Mouse (Mus musculus) CH12.LX (cell line): ENCODE results near the gene Fbxo28. TPM values are rescaled to one million over a fixed set of nuclear protein-coding genes. Genes with fewer than 3 reads are reported as not detected.

Experiments
- DNase-seq: peaks from one replicate; pipeline ENCODE4 v3.0.0-alpha.2; 2013; ENCODE audit errors: extremely low read depth
- H3K27ac ChIP-seq: 2 replicates; pipeline ENCODE4 v1.5.1; 2012; ENCODE audit warnings: low read depth, mild to moderate bottlenecking, control low read depth, moderate library complexity; ENCODE audit not compliant: insufficient read depth
- H3K27me3 ChIP-seq: replicated peaks from 2 replicates; pipeline ENCODE3; 2012; ENCODE audit warnings: inconsistent platforms
- H3K36me3 ChIP-seq, 2 experiments: replicated peaks in 1 of 2; 2 replicates each; pipeline versions ENCODE3 to v1.6.1; 2012; ENCODE audit warnings: inconsistent platforms in 1 of 2, low read length in 1 of 2, mild to moderate bottlenecking in 1 of 2, mixed read lengths in 1 of 2, moderate library complexity in 1 of 2; ENCODE audit not compliant: control insufficient read depth in 1 of 2, insufficient read depth in 1 of 2
- H3K4me1 ChIP-seq, 2 experiments: 2 replicates each; pipeline ENCODE4 v1.6.1; 2012; ENCODE audit warnings: inconsistent platforms in 1 of 2, moderate library complexity in 1 of 2; ENCODE audit not compliant: insufficient read depth in 2 of 2, control insufficient read depth in 1 of 2
- H3K4me2 ChIP-seq: 2 replicates; pipeline ENCODE4 v1.6.1; 2012; ENCODE audit warnings: low read depth, mild to moderate bottlenecking, control low read depth; ENCODE audit not compliant: poor library complexity, insufficient read depth, severe bottlenecking
- H3K4me3 ChIP-seq, 3 experiments: fragments of 150-350 bp in 1 of 3; sonication (generic) in 1 of 3; replicated peaks in 1 of 3; 2 replicates each; pipeline versions ENCODE3 to v1.5.1; 2011 to 2012; ENCODE audit warnings: low read depth in 2 of 3, low read length in 2 of 3, mild to moderate bottlenecking in 2 of 3, moderate library complexity in 2 of 3, control low read depth in 1 of 3, improper control_type of control experiment in 1 of 3, inconsistent platforms in 1 of 3, mixed read lengths in 1 of 3; ENCODE audit not compliant: poor library complexity in 1 of 3
- H3K79me2 ChIP-seq: replicated peaks from 2 replicates; pipeline ENCODE4 v1.6.1; 2012; ENCODE audit warnings: mild to moderate bottlenecking, moderate library complexity; ENCODE audit not compliant: control insufficient read depth, poor library complexity, insufficient read depth, severe bottlenecking; ENCODE audit errors: extremely low read depth
- H3K9ac ChIP-seq: 2 replicates; pipeline ENCODE4 v1.6.1; 2012; ENCODE audit warnings: low read depth, mild to moderate bottlenecking, control low read depth, moderate library complexity; ENCODE audit not compliant: insufficient read depth
- H3K9me3 ChIP-seq: replicated peaks from 2 replicates; pipeline ENCODE3; 2012; ENCODE audit warnings: low read length, inconsistent platforms, mixed read lengths
- BHLHE40 ChIP-seq: IDR thresholded peaks from 2 replicates; pipeline ENCODE4 v1.6.1; 2011; ENCODE audit warnings: mild to moderate bottlenecking, low read depth, low read length, improper control_type of control experiment
- CHD1 ChIP-seq: IDR thresholded peaks from 2 replicates; pipeline ENCODE4 v1.6.1; 2012; ENCODE audit warnings: low read depth, low read length, improper control_type of control experiment, inconsistent platforms
- CHD2 ChIP-seq: IDR thresholded peaks from 2 replicates; pipeline ENCODE4 v1.6.1; 2011; ENCODE audit warnings: low read length, improper control_type of control experiment
- CTCF ChIP-seq, 2 experiments: IDR thresholded peaks in 1 of 2; conservative IDR thresholded peaks in 1 of 2; 2 replicates each; pipeline ENCODE4 v1.5.1; 2011 to 2012; ENCODE audit warnings: low read depth in 2 of 2, low read length in 2 of 2, improper control_type of control experiment in 1 of 2, inconsistent platforms in 1 of 2, mild to moderate bottlenecking in 1 of 2, moderate library complexity in 1 of 2
- E2F4 ChIP-seq: IDR thresholded peaks from 2 replicates; pipeline ENCODE4 v1.6.1; 2011; ENCODE audit warnings: low read depth, low read length, improper control_type of control experiment; ENCODE audit not compliant: insufficient replicate concordance
- EP300 ChIP-seq: IDR thresholded peaks from 2 replicates; pipeline ENCODE4 v1.6.1; 2011; ENCODE audit warnings: low read length, improper control_type of control experiment
- GABPA ChIP-seq: IDR thresholded peaks from 2 replicates; pipeline ENCODE4 v1.6.1; 2012; ENCODE audit warnings: low read depth, low read length, improper control_type of control experiment, inconsistent platforms; ENCODE audit not compliant: insufficient replicate concordance
- JUND ChIP-seq: conservative IDR thresholded peaks from 2 replicates; pipeline ENCODE4 v1.6.1; 2011; ENCODE audit warnings: low read depth, low read length, improper control_type of control experiment
- MAFK ChIP-seq: IDR thresholded peaks from 2 replicates; pipeline ENCODE4 v1.6.1; 2011; ENCODE audit warnings: low read length, improper control_type of control experiment; ENCODE audit not compliant: insufficient replicate concordance
- MEF2A ChIP-seq: IDR thresholded peaks from 2 replicates; pipeline ENCODE4 v1.6.1; 2014; ENCODE audit warnings: low read depth, mild to moderate bottlenecking, inconsistent platforms, low read length, improper control_type of control experiment, borderline replicate concordance
- NELFE ChIP-seq: IDR thresholded peaks from 2 replicates; pipeline ENCODE4 v1.6.1; 2011; ENCODE audit warnings: low read depth, low read length, improper control_type of control experiment
- PAX5 ChIP-seq: IDR thresholded peaks from 2 replicates; pipeline ENCODE4 v1.6.1; 2012; ENCODE audit warnings: low read length, inconsistent platforms, mixed read lengths
- POLR2AphosphoS2 ChIP-seq: IDR thresholded peaks from 2 replicates; pipeline ENCODE4 v1.6.1; 2011; ENCODE audit warnings: low read depth, low read length, improper control_type of control experiment
- RAD21 ChIP-seq: IDR thresholded peaks from 2 replicates; pipeline ENCODE4 v1.6.1; 2011; ENCODE audit warnings: low read depth, mild to moderate bottlenecking, low read length, improper control_type of control experiment, moderate library complexity
- RCOR1 ChIP-seq: conservative IDR thresholded peaks from 2 replicates; pipeline ENCODE4 v1.6.1; 2012; ENCODE audit warnings: low read depth, mild to moderate bottlenecking, inconsistent platforms, low read length, improper control_type of control experiment
- SIN3A ChIP-seq: IDR thresholded peaks from 2 replicates; pipeline ENCODE4 v1.6.1; 2012; ENCODE audit warnings: low read length, improper control_type of control experiment, inconsistent platforms
- UBTF ChIP-seq: IDR thresholded peaks from 2 replicates; pipeline ENCODE4 v1.6.1; 2012; ENCODE audit warnings: low read depth, mild to moderate bottlenecking, inconsistent platforms, low read length, improper control_type of control experiment, moderate library complexity
- USF1 ChIP-seq: IDR thresholded peaks from 2 replicates; pipeline ENCODE4 v1.6.1; 2014; ENCODE audit warnings: low read depth, mild to moderate bottlenecking, inconsistent platforms, low read length, improper control_type of control experiment
- USF2 ChIP-seq: conservative IDR thresholded peaks from 2 replicates; pipeline ENCODE4 v1.6.1; 2011; ENCODE audit warnings: low read depth, low read length, improper control_type of control experiment
- ZC3H11A ChIP-seq: IDR thresholded peaks from 2 replicates; pipeline ENCODE4 v1.6.1; 2012; ENCODE audit warnings: low read depth, mild to moderate bottlenecking, inconsistent platforms, low read length, improper control_type of control experiment
- ZKSCAN1 ChIP-seq: IDR thresholded peaks from 2 replicates; pipeline ENCODE4 v1.6.1; 2012; ENCODE audit warnings: low read depth, inconsistent platforms, low read length, improper control_type of control experiment, borderline replicate concordance
- ZMIZ1 ChIP-seq: IDR thresholded peaks from 2 replicates; pipeline ENCODE4 v1.6.1; 2012; ENCODE audit warnings: low read depth, mild to moderate bottlenecking, inconsistent platforms, low read length, improper control_type of control experiment
- dilution Hi-C: fragments of 300-500 bp; cut with MboI; formaldehyde crosslinking; loops from 2 replicates; pipeline ENCODE4 v1.14.3; 2020; ENCODE audit warnings: low sequenced_read_pairs; ENCODE audit not compliant: extremely low pct_unique_long_range_greater_than_20kb, extremely low pct_ligation_motif_present
- in situ Hi-C: fragments of 300-500 bp; cut with MboI; formaldehyde crosslinking; loops from 3 replicates; pipeline ENCODE4 v1.14.3; 2019; ENCODE audit warnings: low sequenced_read_pairs, low pct_ligation_motif_present, low pct_unique_long_range_greater_than_20kb, mixed read lengths
- polyA plus RNA-seq: library from polyadenylated mRNA; unstranded; fragments of >175 nt; gene quantifications from 2 replicates; pipeline ENCODE4 v1.2.1, GENCODE M21; 2012; ENCODE audit warnings: low read depth; ENCODE audit not compliant: insufficient read length
- total RNA-seq, 2 experiments: library from RNA; depleted of rRNA; stranded (reverse); fragments of 300-350 nt in 1 of 2; fragments of >200 nt in 1 of 2; gene quantifications; 2 replicates each; pipeline ENCODE4 v1.2.3; 2012 to 2014

Fbxo28 gene
- total and polyA plus RNA-seq, 3 experiments: 11.9 to 13.3 (median 12.6) TPM

DNA sequence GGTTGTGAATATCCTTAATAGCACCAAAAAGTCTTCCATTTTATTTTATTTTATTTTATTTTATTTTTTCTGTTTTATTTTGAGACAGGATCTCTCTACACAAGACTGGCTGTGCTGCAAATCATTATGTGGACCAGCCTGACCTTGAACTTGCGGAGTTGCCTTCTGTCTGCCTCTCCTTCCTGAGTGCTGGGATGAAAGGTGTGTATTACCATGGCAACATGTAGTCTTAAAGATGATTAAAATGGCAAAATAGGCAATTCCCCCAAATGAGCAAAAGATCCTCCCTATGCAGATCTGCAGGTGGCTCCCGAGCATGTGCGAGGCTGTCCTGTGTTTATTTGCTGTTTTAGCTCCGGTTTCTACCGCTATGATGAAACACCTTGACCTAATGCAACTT is 43.6 kb downstream of the Fbxo28 start:
- Histone ChIP-seq H3K27ac (no peak overlapping the region), H3K36me3 (no peaks in the 10 kb centered on the region), H3K4me1 (peaks cover 2 to 12% of the 10 kb centered on the region in 2 experiments; a peak in 2 of 4 replicates), H3K79me2 (no peaks in the 10 kb centered on the region), H3K9ac (no peak overlapping the region), H3K4me2 (no peak overlapping the region), H3K9me3 (peaks cover 2% of the 10 kb centered on the region), H3K27me3 (no peaks in the 10 kb centered on the region), H3K4me3 (no peak overlapping the region)
- no peak for DNase-seq
- no peak for TF ChIP-seq MAFK
- no peak for TF ChIP-seq BHLHE40
- TF ChIP-seq CHD2: no peak
- TF ChIP-seq PAX5: no peak
- TF ChIP-seq E2F4: no peak
- no peak for TF ChIP-seq GABPA
- no peak for TF ChIP-seq SIN3A
- TF ChIP-seq ZC3H11A: no peak
- in situ Hi-C loops: no loop called here
- dilution Hi-C loops: no loop called here

GRCm38 (mm10) chr1:182297246-182297645 is 44.2 kb downstream of the Fbxo28 start:
- no peak for DNase-seq
- Histone ChIP-seq H3K4me3 (no peak overlapping the region), H3K79me2 (no peaks in the 10 kb centered on the region), H3K9me3 (peaks cover 2% of the 10 kb centered on the region), H3K9ac (no peak overlapping the region), H3K27me3 (no peaks in the 10 kb centered on the region), H3K4me2 (no peak overlapping the region), H3K36me3 (no peaks in the 10 kb centered on the region), H3K27ac (no peak overlapping the region), H3K4me1 (peaks cover 2 to 6% of the 10 kb centered on the region in 2 experiments; a peak in 2 of 4 replicates)
- in situ Hi-C loops: no loop called here
- TF ChIP-seq ZKSCAN1 (no peak), CHD1 (no peak), PAX5 (no peak), JUND (no peak), POLR2AphosphoS2 (no peak), ZMIZ1 (no peak), USF2 (no peak), UBTF (no peak), USF1 (no peak), RAD21 (no peak), MEF2A (no peak), EP300 (no peak), RCOR1 (no peak), NELFE (no peak), CTCF (conservative IDR thresholded peaks at IDR 0.05 in 1 of 2, IDR thresholded peaks at IDR 0.05 in 1 of 2; ENCODE audit: low read depth in 2 of 2, low read length in 2 of 2) (no peak)
- dilution Hi-C loops: no loop called here
